Mouse (Mus musculus): Measurements from ENCODE around the gene Metrnl. TPM values are rescaled to one million over a fixed set of nuclear protein-coding genes. Genes with fewer than 3 reads are reported as not detected.

Gene Metrnl
- polyA plus RNA-seq, 1 experiment from 2014 or later = 3.2 TPM

DNA sequence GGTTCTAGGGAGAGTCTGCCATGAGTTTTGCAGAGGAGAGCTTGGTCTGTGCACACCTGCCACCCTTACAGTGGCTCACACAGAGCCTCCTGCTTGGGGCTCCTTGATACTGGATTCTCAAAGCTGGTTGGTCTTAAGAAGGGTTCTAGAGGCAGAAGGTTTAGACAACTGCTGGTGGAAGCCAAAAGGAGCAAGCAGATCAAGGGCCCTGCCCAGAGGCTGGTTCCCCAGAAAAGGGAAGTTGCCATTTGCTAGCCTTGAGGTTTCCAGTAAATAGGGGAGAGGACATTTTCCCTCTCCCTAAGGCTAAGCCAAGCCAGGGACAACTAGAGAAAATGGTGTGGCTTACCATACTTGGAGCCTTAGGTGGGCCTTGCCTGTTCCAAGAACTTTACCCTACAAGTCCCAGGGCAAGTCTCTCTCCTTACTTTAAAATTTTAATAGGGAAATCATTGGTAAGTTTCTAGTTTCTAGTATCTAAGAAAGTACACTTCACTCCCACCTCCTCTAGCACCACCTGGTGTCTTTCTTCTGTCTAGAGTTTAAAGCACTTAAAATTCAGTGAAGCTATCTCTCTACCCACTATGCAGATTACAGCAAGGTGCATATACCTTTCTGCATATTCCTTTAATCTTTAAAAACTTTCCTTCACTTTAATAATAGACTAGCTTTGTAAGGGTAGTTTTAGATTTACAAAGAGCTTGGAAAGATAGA is 42.7 kb downstream of the Metrnl start:
- ATAC-seq (ENCODE audit: low FRiP score) = no peak
- no peaks in the 10 kb centered on the region for H3K4me1 ChIP-seq

GRCm38 (mm10) chr11:121746941-121747494 is 45.7 kb downstream of the Metrnl start:
- H3K9ac ChIP-seq = no peak overlapping the region
- no peak for ATAC-seq (ENCODE audit: low FRiP score)
- 76% methylated on average over 12 of the region's 12 CpGs for WGBS
- H3K4me1 ChIP-seq = no peaks in the 10 kb centered on the region
- no peaks in the 10 kb centered on the region for H3K27me3 ChIP-seq
- no peaks in the 10 kb centered on the region for H3K36me3 ChIP-seq (replicated peaks)
- no peak overlapping the region for H3K4me2 ChIP-seq
- no peak overlapping the region for H3K27ac ChIP-seq
- H3K4me3 ChIP-seq (replicated peaks) = no peak overlapping the region
- no peaks in the 10 kb centered on the region for H3K9me3 ChIP-seq

More for the DNA sequence above, 42.7 kb downstream of the Metrnl start:
- H3K4me3 ChIP-seq (replicated peaks) = no peak overlapping the region
- H3K9ac ChIP-seq = no peak overlapping the region
- H3K4me2 ChIP-seq = no peak overlapping the region
- H3K36me3 ChIP-seq (replicated peaks) = no peaks in the 10 kb centered on the region
- no peak overlapping the region for H3K27ac ChIP-seq
- H3K9me3 ChIP-seq = no peaks in the 10 kb centered on the region
- no peaks in the 10 kb centered on the region for H3K27me3 ChIP-seq

DNA sequence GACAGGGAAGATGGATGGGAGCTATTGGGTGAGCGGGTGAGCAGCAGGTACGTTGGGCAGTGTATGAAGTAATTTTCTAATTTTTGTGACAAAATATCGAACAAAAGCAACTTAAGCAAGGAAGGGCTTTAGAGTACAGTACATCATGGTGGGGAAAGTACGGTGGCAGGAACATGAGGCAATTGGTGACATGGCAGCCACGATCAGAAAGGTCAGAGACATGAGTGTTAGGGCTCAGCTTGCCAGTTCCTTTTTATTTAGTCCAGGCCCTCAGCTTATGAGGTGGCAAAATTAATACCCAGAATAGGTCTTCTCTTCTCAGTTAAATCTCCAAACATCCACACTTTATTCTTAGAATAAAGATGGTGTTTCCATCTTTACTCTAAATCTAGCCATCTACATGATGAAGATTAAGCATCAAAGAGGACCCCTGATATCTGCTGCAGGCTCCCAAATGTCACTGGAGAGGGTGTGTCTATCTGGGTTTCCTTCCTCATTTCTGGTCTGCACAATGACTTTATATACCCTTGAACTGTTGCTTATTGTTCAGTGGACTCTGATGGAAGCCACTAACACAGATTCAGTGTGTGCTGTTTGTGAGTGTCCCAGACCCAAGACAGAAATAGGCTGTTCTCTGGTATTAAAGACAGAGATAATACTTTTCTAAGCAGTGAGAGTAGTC is 46.8 kb downstream of the Metrnl start:
- WGBS = 88% methylated on average over 5 of the region's 5 CpGs

More for the DNA sequence above, 46.8 kb downstream of the Metrnl start:
- no peak overlapping the region for H3K27ac ChIP-seq
- no peaks in the 10 kb centered on the region for H3K9me3 ChIP-seq
- no peaks in the 10 kb centered on the region for H3K36me3 ChIP-seq (replicated peaks)
- no peak overlapping the region for H3K4me2 ChIP-seq
- no peak overlapping the region for H3K9ac ChIP-seq
- H3K4me3 ChIP-seq (replicated peaks) = no peak overlapping the region
- no peak for ATAC-seq (ENCODE audit: low FRiP score)
- no peaks in the 10 kb centered on the region for H3K4me1 ChIP-seq
- H3K27me3 ChIP-seq = no peaks in the 10 kb centered on the region

Other genes with a start within 250 kb of the Metrnl start
- 56.0 and 60.6 TPM in 2 replicates for gene Tbcd, start 249.6 kb upstream of the Metrnl start, polyA plus RNA-seq (2016; fragmentation: Nextera tagmentation; extraction: Ambion mirVana)
- gene Zfp750, start 182.2 kb upstream of the Metrnl start, polyA plus RNA-seq (2016; fragmentation: Nextera tagmentation; extraction: Ambion mirVana) = 0.59 and 0.85 TPM in 2 replicates
- gene B3gntl1, start 28.4 kb upstream of the Metrnl start, polyA plus RNA-seq (2016; fragmentation: Nextera tagmentation; extraction: Ambion mirVana) = 6.9 and 7.9 TPM in 2 replicates
- gene Ptchd3, start 128.7 kb downstream of the Metrnl start, polyA plus RNA-seq (2016; fragmentation: Nextera tagmentation; extraction: Ambion mirVana) = not detected in 2 replicates